Mouse (Mus musculus) hematopoietic stem cell, adult 5-6 weeks (primary cell): ENCODE measurements at regions not wholly inside any gene's neighbourhood (a gene's known extent, or its start where the extent isn't known, plus 50 kb on each side); places are given as distances from the start of the nearest gene placed in this dataset.

Source experiments
- ATAC-seq, 2 experiments: fragments of 125-278 bp in 1 of 2; replicated peaks in 1 of 2; 2 replicates each; pipeline ENCODE4 v1.8.0; 2016 to 2017; ENCODE audit warnings: inconsistent platforms in 2 of 2, mild to moderate bottlenecking in 2 of 2, moderate number of reproducible peaks in 2 of 2, low read depth in 1 of 2, moderate TSS enrichment in 1 of 2; ENCODE audit not compliant: low FRiP score in 2 of 2, poor library complexity in 2 of 2, severe bottlenecking in 2 of 2, insufficient read depth in 1 of 2, low TSS enrichment in 1 of 2

GRCm38 (mm10) chr8:26843714-26844113 lies 133.4 kb upstream of the Zfp703 start:
- no peak for ATAC-seq

- 0 out of 4 replicates have a peak, but pooled peaks of 1 of the 2 experiments have one; percentile 3 for ATAC-seq
Measured at GRCm38 (mm10) chr8:26844132-26844808, 132.9 kb upstream of the Zfp703 start.

GRCm38 (mm10) chr8:26844809-26845143 lies 132.3 kb upstream of the Zfp703 start:
- peak in 1 of 2 experiments; percentile 16; a peak in 2 of 4 replicates for ATAC-seq

GRCm38 (mm10) chr8:26845481-26846194 lies 131.5 kb upstream of the Zfp703 start:
- no peak for ATAC-seq

- no peak for ATAC-seq
Measured at GRCm38 (mm10) chr8:26847009-26847408, 130.1 kb upstream of the Zfp703 start.

- ATAC-seq: no peak
Measured at GRCm38 (mm10) chr8:26848098-26848772, 128.9 kb upstream of the Zfp703 start.

- ATAC-seq: no peak
Measured at GRCm38 (mm10) chr8:26848955-26849684, 128.0 kb upstream of the Zfp703 start.

GRCm38 (mm10) chr8:26851871-26852800 lies 125.0 kb upstream of the Zfp703 start:
- ATAC-seq: no peak

GRCm38 (mm10) chr8:26852921-26853320 lies 124.2 kb upstream of the Zfp703 start:
- ATAC-seq: no peak

- 0 out of 4 replicates have a peak, but pooled peaks of 1 of the 2 experiments have one; percentile 19 for ATAC-seq
Measured at GRCm38 (mm10) chr8:26854557-26855238, 122.4 kb upstream of the Zfp703 start.

- ATAC-seq: peak; percentile 58 to 84
Measured at GRCm38 (mm10) chr8:26855256-26855655, 121.9 kb upstream of the Zfp703 start.

- no peak for ATAC-seq
Measured at GRCm38 (mm10) chr8:26864571-26864970, 112.6 kb upstream of the Zfp703 start.

GRCm38 (mm10) chr8:26864971-26865370 lies 112.2 kb upstream of the Zfp703 start:
- ATAC-seq: no peak

- ATAC-seq: no peak
Measured at GRCm38 (mm10) chr8:26868101-26868848, 108.8 kb upstream of the Zfp703 start.

- no peak for ATAC-seq
Measured at GRCm38 (mm10) chr8:26868849-26869110, 108.3 kb upstream of the Zfp703 start.

GRCm38 (mm10) chr8:26871838-26872237 lies 105.3 kb upstream of the Zfp703 start:
- ATAC-seq: no peak
